ENCODE assay signal across 8 mouse cellular contexts in genomic region chr7:92560986-92561876, GRCm38 (mm10). TPM values are rescaled to one million over a fixed set of nuclear protein-coding genes. Genes with fewer than 3 reads are reported as not detected.
DNase-seq lines count a peak whose midpoint lies in the region; ATAC-seq and TF ChIP-seq lines count a peak whose summit lies in the region.

Ccdc90b (plus strand) TSS chr7:92561149.

- peak; percentile 98 for ATAC-seq in Patski
- ATAC-seq in lung, embryonic 15.5 days (ENCODE audit: borderline replicate concordance, extremely low read depth, low FRiP score, low TSS enrichment) = peak; percentile 99

- CTCF ChIA-PET in Patski (lab: Charles Lee) = interaction anchor here (1.1 to 2.0 kb wide), 4 partner anchors 9 to 458 kb away, joined by 3 to 11 read pairs (median 4); no protein-coding TSS in a partner anchor

- in situ Hi-C loops in Patski (cut with MboI; ENCODE audit: low pct_unique_long_range_greater_than_20kb) = loop anchor here (10.0 kb wide), 1 partner anchor 174 kb away; no protein-coding TSS in a partner anchor

- peak within 1 kb of the TSS; percentile 79 for H3K9ac ChIP-seq in lung, embryonic 15.5 days

- under 1% methylated on average over 60 of the region's 60 CpGs for WGBS in hindbrain, embryonic 10.5 days
- WGBS in lung, embryonic 15.5 days = under 1% methylated on average over 60 of the region's 60 CpGs
- under 1% methylated on average over 60 of the region's 60 CpGs for WGBS in olfactory bulb, adult 2 months

- H3K36me3 ChIP-seq in hindbrain, embryonic 10.5 days = peaks cover 11% of the 10 kb centered on the region; the same call in 1 of the 2 replicates
- H3K36me3 ChIP-seq in lung, embryonic 15.5 days = peaks cover 6% of the 10 kb centered on the region

- peak within 1 kb of the TSS; percentile 62 for H3K4me2 ChIP-seq in lung, embryonic 15.5 days

- peak; percentile 52 for TF ChIP-seq CTCF in Patski (IDR thresholded peaks at IDR 0.05)
- TF ChIP-seq CTCF in olfactory bulb, adult 2 months (IDR thresholded peaks at IDR 0.05; ENCODE audit: insufficient read depth, low read depth, low read length) = peak; percentile 45; the same call in 1 of the 2 replicates

- no peaks in the 10 kb centered on the region for H3K27me3 ChIP-seq in Patski
- H3K27me3 ChIP-seq in hindbrain, embryonic 10.5 days (ENCODE audit: insufficient read depth, poor library complexity, severe bottlenecking) = no peaks in the 10 kb centered on the region
- no peaks in the 10 kb centered on the region for H3K27me3 ChIP-seq in lung, embryonic 15.5 days

- H3K27ac ChIP-seq in hindbrain, embryonic 10.5 days = peak within 1 kb of the TSS; percentile 91
- peak within 1 kb of the TSS; percentile 98 for H3K27ac ChIP-seq in lung, embryonic 15.5 days
- H3K27ac ChIP-seq in olfactory bulb, adult 2 months (ENCODE audit: insufficient read depth, low read depth, low read length) = peak within 1 kb of the TSS; percentile 99

- TF ChIP-seq POLR2A in olfactory bulb, adult 2 months (IDR thresholded peaks at IDR 0.05; ENCODE audit: insufficient read depth, low read depth, low read length) = peak; percentile 70

- H3K4me3 ChIP-seq in hindbrain, embryonic 10.5 days = peak within 1 kb of the TSS; percentile 72
- peak within 1 kb of the TSS; percentile 90 for H3K4me3 ChIP-seq in lung, embryonic 15.5 days
- H3K4me3 ChIP-seq in olfactory bulb, adult 2 months (ENCODE audit: insufficient read depth, low read depth, low read length) = peak within 1 kb of the TSS; percentile 86

- POLR2A ChIA-PET in Patski (lab: Charles Lee) = interaction anchor here (0.6 kb wide), 1 partner anchor 77 kb away, joined by 5 read pairs; no protein-coding TSS in a partner anchor

- peak; percentile 89 for DNase-seq in Patski (ENCODE audit: low read depth, low spot score)
- DNase-seq in cerebellum, postnatal 10 days = peak; percentile 90 to 92
- peak; percentile 92 to 94 for DNase-seq in frontal cortex, adult 2 months (ENCODE audit: extremely low spot score in 1 of 2, low spot score in 1 of 2)
- peak; percentile 90 for DNase-seq in hindbrain, embryonic 10.5 days (ENCODE audit: low spot score)
- DNase-seq in layer of hippocampus, adult 9-10 months (ENCODE audit: low spot score) = peak; percentile 91
- peak; percentile 69 to 82 for DNase-seq in thymus, adult 18-20 months

- peaks cover 11% of the 10 kb centered on the region for H3K4me1 ChIP-seq in hindbrain, embryonic 10.5 days (replicated peaks)
- H3K4me1 ChIP-seq in lung, embryonic 15.5 days = peaks cover 3% of the 10 kb centered on the region; the same call in 1 of the 2 replicates
- H3K4me1 ChIP-seq in olfactory bulb, adult 2 months (ENCODE audit: control insufficient read depth, insufficient read depth, low read length) = no peaks in the 10 kb centered on the region

- H3K9me3 ChIP-seq in hindbrain, embryonic 10.5 days = no peaks in the 10 kb centered on the region
- no peaks in the 10 kb centered on the region for H3K9me3 ChIP-seq in lung, embryonic 15.5 days

RNA-seq across cellular contexts. Expression of gene Ccdc90b, which starts in this region (rescaled TPM):
- polyA plus RNA-seq in Patski (2021) = 35.0 TPM
- polyA plus RNA-seq in frontal cortex, adult 2 months (2012; rRNA removed) = 24.0 and 24.3 TPM in 2 replicates
- polyA plus RNA-seq in hindbrain, embryonic 10.5 days (2016; fragmentation: Nextera tagmentation; extraction: Ambion mirVana) = 62.8 and 63.2 TPM in 2 replicates
- polyA plus RNA-seq in lung, embryonic 15.5 days (2015; fragmentation: Nextera tagmentation; extraction: Ambion mirVana) = 46.6 and 47.3 TPM in 2 replicates
- polyA plus RNA-seq in olfactory bulb, adult 2 months (2012; ENCODE audit: insufficient read depth, insufficient read length, low replicate concordance, missing spikeins) = not detected in 2 replicates

Comparison
In these comparisons a context has a peak if more than half of its experiments do, and no peak if none do; other contexts are left out.
1. Peak in every context shown above with its lines: DNase-seq, ATAC-seq, H3K4me3 ChIP-seq and H3K27ac ChIP-seq.
2. RNA of gene Ccdc90b (polyA plus RNA-seq): 62.8 to 63.2 TPM in hindbrain, embryonic 10.5 days, 46.6 to 47.3 TPM in lung, embryonic 15.5 days, 35.0 TPM in Patski (single experiment) and 24.0 to 24.3 TPM in frontal cortex, adult 2 months; not detected in olfactory bulb, adult 2 months; every median in the first group is over 10 times any median in the second.